8 mouse cellular contexts compared by ENCODE assay signal in genomic region chr12:8499871-8500596, GRCm38 (mm10). TPM values are rescaled to one million over a fixed set of nuclear protein-coding genes. Genes with fewer than 3 reads are reported as not detected.
DNase-seq lines count a peak whose midpoint lies in the region; ATAC-seq and TF ChIP-seq lines count a peak whose summit lies in the region.

Gene Rhob (minus strand): TSS chr12:8500009.

- DNase-seq in c-Kit-negative CD71-positive TER-119-positive erythroid progenitor cells, embryonic 14.5 days (ENCODE audit: low read depth, low spot score): peak; percentile 11
- DNase-seq in forebrain, embryonic 10.5 days (ENCODE audit: extremely low spot score, low spot score): peak; percentile 94
- peak; percentile 95 to 98 for DNase-seq in kidney, postnatal 25 days
- peak; percentile 72 to 74 (median 74) for DNase-seq in liver, embryonic 14.5 days (ENCODE audit: low read depth in 3 of 3, low spot score in 3 of 3)
- peak; percentile 95 for DNase-seq in neural tube, embryonic 11.5 days (ENCODE audit: low spot score)
- peak; percentile 96 for DNase-seq in stomach, postnatal 0 days (ENCODE audit: low spot score)

- peaks cover 48% of the 10 kb centered on the region for H3K4me1 ChIP-seq in forebrain, embryonic 10.5 days
- H3K4me1 ChIP-seq in heart, embryonic 15.5 days (replicated peaks): peaks cover 35% of the 10 kb centered on the region
- peaks cover 3 to 10% of the 10 kb centered on the region in 2 experiments; a peak in 2 of 4 replicates for H3K4me1 ChIP-seq in liver, embryonic 14.5 days (replicated peaks; ENCODE audit: control insufficient read depth in 2 of 2, insufficient read depth in 2 of 2, low read length in 1 of 2)
- H3K4me1 ChIP-seq in neural tube, embryonic 11.5 days (ENCODE audit: control insufficient read depth, insufficient read depth, low read length): peaks cover 21% of the 10 kb centered on the region
- H3K4me1 ChIP-seq in stomach, postnatal 0 days (replicated peaks; ENCODE audit: control insufficient read depth, insufficient read depth): peaks cover 4% of the 10 kb centered on the region; the same call in 1 of the 2 replicates

- peak within 1 kb of the TSS; percentile 99 for H3K9ac ChIP-seq in heart, embryonic 15.5 days
- peak within 1 kb of the TSS; percentile 72 for H3K9ac ChIP-seq in liver, embryonic 14.5 days (replicated peaks)
- H3K9ac ChIP-seq in neural tube, embryonic 11.5 days (ENCODE audit: low read length): peak within 1 kb of the TSS; percentile 99
- peak within 1 kb of the TSS; percentile 100 for H3K9ac ChIP-seq in stomach, postnatal 0 days (ENCODE audit: low read length)

- H3K9me3 ChIP-seq in forebrain, embryonic 10.5 days: no peaks in the 10 kb centered on the region
- no peaks in the 10 kb centered on the region for H3K9me3 ChIP-seq in heart, embryonic 15.5 days (replicated peaks)
- H3K9me3 ChIP-seq in liver, embryonic 14.5 days (ENCODE audit: control insufficient read depth, low read length): no peaks in the 10 kb centered on the region
- no peaks in the 10 kb centered on the region for H3K9me3 ChIP-seq in neural tube, embryonic 11.5 days (ENCODE audit: control insufficient read depth, low read length)
- no peaks in the 10 kb centered on the region for H3K9me3 ChIP-seq in stomach, postnatal 0 days (ENCODE audit: control insufficient read depth, low read length)

- TF ChIP-seq EP300 in liver, embryonic 14.5 days (IDR thresholded peaks at IDR 0.05; ENCODE audit: low read depth): peak; percentile 16; the same call in 1 of the 2 replicates
- no peak for TF ChIP-seq EP300 in stomach, postnatal 0 days (optimal IDR thresholded peaks at IDR 0.05)

- under 1% methylated on average over 56 of the region's 56 CpGs for WGBS in forebrain, embryonic 10.5 days
- WGBS in heart, embryonic 15.5 days: under 1% methylated on average over 56 of the region's 56 CpGs
- WGBS in liver, embryonic 14.5 days (ENCODE audit: insufficient replicate concordance): under 1% methylated on average over 56 of the region's 56 CpGs
- WGBS in neural tube, embryonic 11.5 days: under 1% methylated on average over 56 of the region's 56 CpGs
- WGBS in stomach, postnatal 0 days: under 1% methylated on average over 54 of the region's 56 CpGs

- H3K36me3 ChIP-seq in forebrain, embryonic 10.5 days (replicated peaks): no peaks in the 10 kb centered on the region
- no peaks in the 10 kb centered on the region for H3K36me3 ChIP-seq in heart, embryonic 15.5 days
- no peaks in the 10 kb centered on the region for H3K36me3 ChIP-seq in liver, embryonic 14.5 days (replicated peaks; ENCODE audit: control insufficient read depth, insufficient read depth, low read depth)
- no peaks in the 10 kb centered on the region for H3K36me3 ChIP-seq in neural tube, embryonic 11.5 days (ENCODE audit: control insufficient read depth, insufficient read depth, low read length)
- no peaks in the 10 kb centered on the region for H3K36me3 ChIP-seq in stomach, postnatal 0 days (ENCODE audit: control insufficient read depth, insufficient read depth, low read length)

- H3K4me2 ChIP-seq in heart, embryonic 15.5 days: peak within 1 kb of the TSS; percentile 75
- H3K4me2 ChIP-seq in liver, embryonic 14.5 days (ENCODE audit: low read depth): peak within 1 kb of the TSS; percentile 68
- H3K4me2 ChIP-seq in neural tube, embryonic 11.5 days (ENCODE audit: low read depth): peak within 1 kb of the TSS; percentile 88
- peak within 1 kb of the TSS; percentile 92 for H3K4me2 ChIP-seq in stomach, postnatal 0 days (replicated peaks; ENCODE audit: low read depth)

- peak within 1 kb of the TSS; percentile 92 for H3K4me3 ChIP-seq in forebrain, embryonic 10.5 days
- H3K4me3 ChIP-seq in heart, embryonic 15.5 days: peak within 1 kb of the TSS; percentile 94
- peak within 1 kb of the TSS; percentile 69 to 72 for H3K4me3 ChIP-seq in liver, embryonic 14.5 days (ENCODE audit: insufficient read depth in 1 of 2, low read depth in 2 of 2, low read length in 2 of 2)
- peak within 1 kb of the TSS; percentile 89 for H3K4me3 ChIP-seq in neural tube, embryonic 11.5 days (ENCODE audit: low read depth, low read length)
- H3K4me3 ChIP-seq in stomach, postnatal 0 days (ENCODE audit: low read depth, low read length): peak within 1 kb of the TSS; percentile 92

- peak; percentile 82 for ATAC-seq in CD4-positive, CD25-positive, alpha-beta regulatory T cell, adult 4 months
- peak; percentile 97 for ATAC-seq in heart, embryonic 15.5 days (replicated peaks; ENCODE audit: insufficient number of reproducible peaks, insufficient read depth, low FRiP score, low read depth)
- ATAC-seq in liver, embryonic 14.5 days (ENCODE audit: insufficient read depth): peak; percentile 94
- ATAC-seq in neural tube, embryonic 11.5 days (ENCODE audit: insufficient read depth, low FRiP score, low TSS enrichment): peak; percentile 99
- peak; percentile 97 for ATAC-seq in stomach, postnatal 0 days (ENCODE audit: low FRiP score, low TSS enrichment)

- H3K27ac ChIP-seq in forebrain, embryonic 10.5 days: peak within 1 kb of the TSS; percentile 99
- peak within 1 kb of the TSS; percentile 100 for H3K27ac ChIP-seq in heart, embryonic 15.5 days
- peak within 1 kb of the TSS; percentile 56 for H3K27ac ChIP-seq in liver, embryonic 14.5 days
- peak within 1 kb of the TSS; percentile 99 for H3K27ac ChIP-seq in neural tube, embryonic 11.5 days (ENCODE audit: low read depth, low read length)
- peak within 1 kb of the TSS; percentile 100 for H3K27ac ChIP-seq in stomach, postnatal 0 days (replicated peaks)

- TF ChIP-seq CTCF in liver, embryonic 14.5 days (IDR thresholded peaks at IDR 0.05; ENCODE audit: low read depth): no peak
- no peak; the same call in 1 of the 2 replicates for TF ChIP-seq CTCF in stomach, postnatal 0 days (IDR thresholded peaks at IDR 0.05; ENCODE audit: low read depth)

- H3K27me3 ChIP-seq in forebrain, embryonic 10.5 days (ENCODE audit: poor library complexity, severe bottlenecking): no peaks in the 10 kb centered on the region
- no peaks in the 10 kb centered on the region for H3K27me3 ChIP-seq in heart, embryonic 15.5 days
- H3K27me3 ChIP-seq in liver, embryonic 14.5 days (ENCODE audit: control insufficient read depth, insufficient read depth, low read length): peaks cover 12% of the 10 kb centered on the region
- H3K27me3 ChIP-seq in neural tube, embryonic 11.5 days (ENCODE audit: control insufficient read depth, insufficient read depth, low read length): no peaks in the 10 kb centered on the region
- no peaks in the 10 kb centered on the region for H3K27me3 ChIP-seq in stomach, postnatal 0 days (ENCODE audit: control insufficient read depth, insufficient read depth, low read length)

RNA-seq across cellular contexts. Expression of gene Rhob, which starts in this region (rescaled TPM):
- 1 to 10 TPM in 1 of 2 experiments, under 1 TPM in 1; 0.76 to 1.0 TPM for polyA plus RNA-seq in CD4-positive, CD25-positive, alpha-beta regulatory T cell, adult 4 months (2017; shearing (Covaris generic))
- polyA plus RNA-seq in forebrain, embryonic 10.5 days (2016; fragmentation: Nextera tagmentation; extraction: Ambion mirVana): 25.2 and 27.1 TPM in 2 replicates
- polyA plus RNA-seq in heart, embryonic 15.5 days (2015; fragmentation: Nextera tagmentation; extraction: Ambion mirVana): 35.4 and 40.6 TPM in 2 replicates
- 14.1 and 15.2 TPM in 2 replicates for polyA plus RNA-seq in liver, embryonic 14.5 days (2012; rRNA removed)
- polyA plus RNA-seq in liver, embryonic 14.5 days (2014; fragmentation: Nextera tagmentation; extraction: Ambion mirVana): 6.3 and 6.9 TPM in 2 replicates
- 91.1 and 93.1 TPM in 2 replicates for polyA plus RNA-seq in neural tube, embryonic 11.5 days (2014; fragmentation: Nextera tagmentation; extraction: Ambion mirVana)
- 32.9 and 39.5 TPM in 2 replicates for polyA plus RNA-seq in stomach, postnatal 0 days (2015; fragmentation: Nextera tagmentation; extraction: Ambion mirVana)

Comparison
In these comparisons a context has a peak if more than half of its experiments do, and no peak if none do; other contexts are left out.
1. Peak in every context shown above with its lines: DNase-seq, ATAC-seq, H3K4me3 ChIP-seq and H3K27ac ChIP-seq.
2. DNase-seq: peak in every context shown above with its lines; median percentile 96 in kidney, postnatal 25 days; 96 in stomach, postnatal 0 days; 95 in neural tube, embryonic 11.5 days; 94 in forebrain, embryonic 10.5 days; 74 in liver, embryonic 14.5 days; 11 in c-Kit-negative CD71-positive TER-119-positive erythroid progenitor cells, embryonic 14.5 days.